Mouse (Mus musculus) gastrocnemius, postnatal 4 days (tissue): ENCODE measurements around the gene Ccl20. TPM values are rescaled to one million over a fixed set of nuclear protein-coding genes. Genes with fewer than 3 reads are reported as not detected.

ENCODE experiments used
- DNase-seq, 2 experiments: peaks; one replicate each; pipeline ENCODE4 v3.0.0; 2021 to 2022; ENCODE audit warnings: low spot score in 2 of 2, mixed read lengths in 2 of 2
- total RNA-seq, 2 experiments: library from RNA; stranded (reverse); gene quantifications; 2 replicates each; pipeline ENCODE4 v1.2.3; 2021

Gene Ccl20
- total RNA-seq, 2 experiments from 2014 or later = not detected

GRCm38 (mm10) chr1:83138721-83139120 lies 22.2 kb downstream of the Ccl20 start:
- DNase-seq = no peak

- no peak for DNase-seq
Measured at GRCm38 (mm10) chr1:83141510-83141909, 24.9 kb downstream of the Ccl20 start.

GRCm38 (mm10) chr1:83142055-83142454 lies 25.5 kb downstream of the Ccl20 start:
- no peak for DNase-seq

GRCm38 (mm10) chr1:83146547-83146946 lies 30.0 kb downstream of the Ccl20 start:
- no peak for DNase-seq

GRCm38 (mm10) chr1:83150227-83150626 lies 33.7 kb downstream of the Ccl20 start:
- DNase-seq = no peak

GRCm38 (mm10) chr1:83152961-83153360 lies 36.4 kb downstream of the Ccl20 start:
- peak in 1 of 2 experiments; percentile 15 for DNase-seq

- DNase-seq = no peak
Measured at GRCm38 (mm10) chr1:83156876-83157275, 40.3 kb downstream of the Ccl20 start.

GRCm38 (mm10) chr1:83159603-83160002 lies 43.0 kb downstream of the Ccl20 start, which contains the start of gene Daw1:
Gene Daw1 (plus strand): TSS chr1:83159752.
- peak; percentile 30 to 65 for DNase-seq

GRCm38 (mm10) chr1:83161658-83162057 lies 45.1 kb downstream of the Ccl20 start:
- no peak for DNase-seq

GRCm38 (mm10) chr1:83164027-83164426 lies 47.5 kb downstream of the Ccl20 start:
- no peak for DNase-seq

Other genes with a start within 250 kb of the Ccl20 start
- not detected for gene A030005L19Rik, start 203.4 kb upstream of the Ccl20 start, total RNA-seq
- not detected for gene A030014E15Rik, start 191.8 kb upstream of the Ccl20 start, total RNA-seq
- not detected for gene Gm6217, start 185.4 kb upstream of the Ccl20 start, total RNA-seq
- gene A030003K21Rik, start 173.4 kb upstream of the Ccl20 start, total RNA-seq = not detected
- gene Gm7544, start 160.8 kb upstream of the Ccl20 start, total RNA-seq = not detected
- gene Gm47955, start 156.5 kb upstream of the Ccl20 start, total RNA-seq = not detected
- not detected for gene Gm47959, start 116.2 kb upstream of the Ccl20 start, total RNA-seq
- under 1 TPM; 0.25 to 0.26 TPM for gene Slc19a3, start 78.3 kb upstream of the Ccl20 start, total RNA-seq
- not detected for gene Krtap28-10, start 74.3 kb upstream of the Ccl20 start, total RNA-seq
- gene Gm47969, start 71.8 kb upstream of the Ccl20 start, total RNA-seq = not detected
- not detected for gene A030005K14Rik, start 57.4 kb upstream of the Ccl20 start, total RNA-seq
- not detected for gene Krtap28-13, start 55.8 kb upstream of the Ccl20 start, total RNA-seq
- not detected for gene Daw1, start 43.0 kb downstream of the Ccl20 start, total RNA-seq